Mouse (Mus musculus) adrenal gland, postnatal 25 days (tissue): ENCODE results near the gene Tmem150a. TPM values are rescaled to one million over a fixed set of nuclear protein-coding genes. Genes with fewer than 3 reads are reported as not detected.

Source experiments
- DNase-seq: peaks from one replicate; pipeline ENCODE4 v3.0.0; 2021; ENCODE audit warnings: mixed read lengths
- long read RNA-seq: library from polyadenylated mRNA; stranded (forward); transcript quantifications from one replicate; pipeline ENCODE4 v2.0.0, GENCODE M21; 2021
- total RNA-seq: library from RNA; stranded (reverse); gene quantifications from 2 replicates; pipeline ENCODE4 v1.2.3, GENCODE M21; 2021

The Tmem150a gene
- total RNA-seq = 20.7 and 23.2 TPM in 2 replicates
- long read RNA-seq, transcript Tmem150a-201 (8 exons, 1,546 nt) = major isoform, 72 of 127 reads
- long read RNA-seq, partial matches to known transcripts = 28 of 127 reads
- long read RNA-seq, other reads (novel, unspliced or antisense) = 27 of 127 reads

DNA sequence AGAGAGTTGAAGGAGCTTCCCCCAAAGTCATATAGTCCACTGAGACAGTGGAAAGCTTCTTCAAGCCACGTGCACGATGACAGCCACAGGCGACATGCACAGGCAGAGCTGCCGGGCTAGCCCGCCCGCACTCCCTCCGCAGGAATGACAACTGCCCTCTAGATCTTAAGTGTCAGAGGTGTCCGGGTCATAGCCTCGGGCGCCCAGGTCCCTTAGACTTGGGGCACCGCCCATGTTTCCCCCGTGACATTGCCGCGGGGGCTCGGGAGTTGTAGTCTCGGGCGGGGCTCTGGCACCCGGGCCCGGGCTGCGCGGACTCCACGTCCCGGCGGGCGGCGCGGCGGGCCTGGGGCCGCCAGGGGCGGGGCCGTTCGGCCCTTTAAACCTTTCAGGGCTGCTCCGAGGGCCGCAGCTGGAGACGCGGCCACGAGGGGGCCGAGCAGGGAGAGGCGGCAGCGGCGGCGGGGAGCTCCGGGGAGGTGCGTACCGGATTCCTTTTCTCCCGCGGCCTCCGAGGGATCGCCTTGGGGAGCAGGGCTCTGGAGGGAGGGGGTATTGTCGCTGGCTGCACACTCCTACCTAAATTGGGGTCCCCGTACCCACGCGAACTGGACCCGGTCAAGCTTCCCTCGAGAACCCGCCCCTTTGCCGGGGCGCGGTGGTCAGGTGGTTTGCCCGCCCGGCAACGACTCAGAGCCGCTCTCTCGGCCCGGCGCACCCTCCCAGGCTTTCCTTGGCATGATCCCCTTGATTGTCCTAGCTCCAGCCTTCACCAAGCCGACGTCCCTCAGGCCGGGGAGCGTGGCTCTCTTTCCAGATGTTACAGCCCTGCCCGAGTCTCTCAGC, at the start of gene Tmem150a:
TSS of gene Tmem150a (plus strand) at position 382 of the 846 bp plus-strand sequence.
- DNase-seq = peak; percentile 86

DNA sequence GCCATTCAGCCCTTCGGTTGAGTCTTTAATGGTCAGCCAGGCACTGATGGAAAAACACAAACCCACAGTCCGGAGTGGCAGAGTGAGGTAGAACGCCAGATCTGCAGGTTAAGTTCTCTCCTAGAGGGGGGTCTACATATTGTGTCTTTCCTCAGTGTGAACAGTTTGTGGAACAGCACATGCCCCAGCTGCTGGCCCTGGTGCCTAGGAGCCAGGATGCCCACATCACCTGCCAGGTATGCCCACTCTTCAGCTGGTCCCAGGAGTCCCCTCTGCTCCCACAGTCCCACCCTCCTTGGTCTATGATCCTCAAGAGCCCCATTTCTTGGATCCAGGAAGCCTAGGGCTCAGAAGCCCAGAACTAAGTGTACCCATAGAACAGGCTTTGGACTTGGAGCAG, 43.0 kb upstream of the Tmem150a start:
- no peak for DNase-seq

DNA sequence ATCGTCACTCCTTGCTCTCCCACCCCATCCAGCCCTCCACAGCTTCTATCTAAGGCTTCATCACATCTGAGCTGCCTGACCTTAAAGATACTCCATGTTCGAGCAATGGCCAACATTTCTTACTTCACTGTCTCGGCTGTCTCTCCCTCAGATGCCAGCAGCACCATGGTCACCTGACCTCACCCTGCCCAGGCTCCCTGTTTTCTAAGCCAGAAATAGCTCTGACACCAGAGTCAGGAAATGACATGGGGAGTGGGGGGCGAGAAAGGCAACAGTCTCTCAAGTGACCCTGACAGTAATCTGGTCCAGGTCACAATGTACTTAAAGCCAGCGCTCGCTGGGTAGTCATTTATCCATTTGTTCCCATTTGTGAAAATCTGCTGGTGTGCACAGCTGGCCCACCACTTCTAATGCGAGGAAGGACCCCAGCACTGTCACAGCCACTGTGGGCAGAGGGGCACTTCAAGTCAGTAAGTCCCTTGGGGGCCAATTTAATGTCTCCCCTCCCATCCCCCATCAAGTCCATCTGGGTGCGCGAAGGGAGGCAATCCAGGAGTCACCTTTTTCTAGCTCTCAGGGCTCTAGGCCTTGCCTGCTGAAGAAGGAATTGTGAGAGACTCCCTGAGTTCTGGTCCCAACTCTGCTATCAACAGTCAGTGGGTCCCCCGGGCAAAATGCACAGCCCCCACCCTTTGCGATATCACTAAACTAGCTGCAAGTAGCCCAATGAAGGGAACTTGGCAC, 42.0 kb upstream of the Tmem150a start:
- no peak for DNase-seq

DNA sequence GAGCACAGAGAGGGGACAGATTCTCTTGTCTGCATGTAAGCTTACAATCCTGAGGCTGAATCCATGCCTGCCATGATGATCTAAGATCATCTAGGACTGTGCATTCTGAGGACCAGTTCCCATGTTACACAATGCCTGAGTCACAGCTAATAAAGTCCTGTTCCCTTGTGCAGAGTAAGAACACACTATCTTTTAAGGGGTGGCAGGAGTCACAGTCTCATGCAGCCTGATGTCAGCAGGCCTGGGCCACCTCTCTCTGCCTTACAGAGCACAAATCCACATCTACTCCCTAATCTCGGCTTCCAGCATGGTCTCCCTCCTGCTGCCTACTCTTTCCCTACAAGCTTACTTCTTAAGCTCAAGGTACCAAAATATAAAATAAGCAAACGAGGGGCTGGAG, 39.9 kb upstream of the Tmem150a start:
- DNase-seq = no peak

DNA sequence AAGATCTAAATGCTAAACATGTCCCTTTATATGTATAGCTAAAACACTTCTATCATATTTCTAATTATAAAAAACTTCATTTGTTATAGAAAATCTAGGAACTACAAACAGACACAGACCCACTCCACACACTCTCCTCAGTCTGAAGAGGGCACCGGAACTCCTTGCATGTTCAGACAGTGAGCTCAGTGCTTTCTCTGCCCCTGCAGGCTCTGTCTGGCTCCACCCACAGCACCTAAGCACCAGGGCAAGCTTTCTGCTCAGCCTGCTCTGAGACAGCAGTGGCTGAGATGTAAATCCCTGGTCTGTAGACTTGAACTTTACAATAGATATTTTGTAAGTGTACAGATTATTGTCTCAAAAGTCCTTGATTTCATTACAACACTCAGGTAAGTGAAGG, 39.2 kb upstream of the Tmem150a start:
- DNase-seq = no peak

DNA sequence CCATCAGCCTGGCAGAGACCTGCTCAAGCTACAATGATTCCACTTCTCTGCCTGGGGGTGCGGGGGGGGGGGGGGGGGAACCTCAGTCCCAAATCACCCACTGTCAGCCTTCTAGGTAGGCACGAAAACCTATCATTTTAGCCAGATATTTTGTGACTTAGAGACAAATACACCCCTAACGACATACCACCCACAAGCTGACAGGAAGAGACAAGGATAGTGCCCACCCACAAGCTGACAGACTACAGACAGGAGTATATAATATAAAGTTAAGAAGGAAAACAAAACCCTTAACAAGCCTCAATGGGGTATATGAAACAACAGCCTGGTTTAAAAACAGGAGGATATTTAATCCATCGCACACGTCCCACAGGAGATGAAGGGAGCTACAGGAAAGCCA, 36.8 kb upstream of the Tmem150a start:
- no peak for DNase-seq

DNA sequence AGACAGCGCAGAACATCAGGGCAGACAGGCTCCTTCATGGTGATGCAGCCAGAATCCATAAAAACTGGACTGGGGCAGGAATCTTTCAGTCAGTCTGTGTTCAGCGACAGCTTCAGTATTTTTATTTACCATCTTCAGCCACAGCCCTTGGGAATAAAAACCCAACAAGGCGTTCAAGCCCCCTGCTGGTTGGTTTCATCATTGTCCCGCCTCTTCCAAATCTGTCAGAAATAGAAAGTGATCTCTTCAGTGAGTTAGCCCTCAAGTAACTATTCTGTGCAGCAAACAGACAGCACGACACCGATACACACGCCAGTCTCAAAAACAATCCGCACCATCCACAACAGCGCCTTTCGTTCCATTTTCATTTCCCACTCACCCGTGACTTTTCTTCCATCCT, 36.2 kb upstream of the Tmem150a start:
- DNase-seq = peak; percentile 15

DNA sequence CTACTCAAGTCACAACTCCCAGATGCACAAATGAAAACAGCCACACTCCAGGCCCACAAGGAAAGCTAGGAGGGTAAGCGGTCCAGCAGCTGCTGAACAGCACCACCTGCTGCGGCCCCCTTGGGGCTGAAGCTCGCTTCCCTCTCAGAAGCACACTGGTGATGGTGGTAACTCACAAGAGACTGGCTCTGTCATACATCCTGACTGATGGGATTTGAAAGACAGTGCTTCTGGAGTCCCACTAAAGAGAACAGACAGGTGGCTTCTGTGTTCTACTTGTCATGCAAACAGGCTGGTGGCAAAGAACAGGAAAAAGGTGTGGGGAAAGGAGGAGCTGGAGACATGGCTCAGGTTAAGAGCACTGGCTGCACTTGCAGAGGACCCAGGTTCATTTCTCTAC, 32.3 kb upstream of the Tmem150a start:
- no peak for DNase-seq

DNA sequence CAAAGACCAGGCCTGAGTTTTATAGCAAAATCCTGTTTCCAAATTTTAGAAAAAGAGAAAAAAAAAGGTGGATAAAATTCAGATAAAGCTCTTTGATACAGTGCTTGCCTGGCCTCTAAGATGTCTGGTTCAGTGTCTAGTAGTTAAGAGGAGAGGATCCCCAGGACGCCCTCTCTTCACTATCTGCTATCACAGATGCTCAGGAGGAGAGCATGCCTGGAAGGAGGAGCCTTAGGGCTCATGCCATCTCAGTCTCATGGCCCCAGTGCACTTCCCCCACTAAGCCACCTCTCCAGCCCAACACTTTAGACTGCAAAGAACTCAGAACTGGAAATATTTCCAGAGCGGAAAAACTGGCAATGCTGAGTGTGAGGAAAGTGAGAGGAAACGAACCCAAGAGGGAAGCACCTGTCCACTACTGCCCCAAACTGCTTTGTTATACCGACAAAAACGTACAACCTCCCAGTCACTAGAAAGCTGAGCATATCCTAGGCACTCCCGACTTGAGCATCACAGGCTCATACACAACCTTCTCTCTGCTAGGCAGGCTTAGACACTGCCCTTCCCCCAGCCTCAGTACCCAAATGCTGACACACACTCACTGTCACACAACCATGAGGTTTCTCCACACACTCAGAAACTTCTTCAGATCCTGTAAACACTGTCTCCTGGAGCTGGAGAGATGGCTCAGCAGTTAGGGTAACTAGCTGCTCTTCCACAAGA, 31.3 kb upstream of the Tmem150a start:
- no peak for DNase-seq

DNA sequence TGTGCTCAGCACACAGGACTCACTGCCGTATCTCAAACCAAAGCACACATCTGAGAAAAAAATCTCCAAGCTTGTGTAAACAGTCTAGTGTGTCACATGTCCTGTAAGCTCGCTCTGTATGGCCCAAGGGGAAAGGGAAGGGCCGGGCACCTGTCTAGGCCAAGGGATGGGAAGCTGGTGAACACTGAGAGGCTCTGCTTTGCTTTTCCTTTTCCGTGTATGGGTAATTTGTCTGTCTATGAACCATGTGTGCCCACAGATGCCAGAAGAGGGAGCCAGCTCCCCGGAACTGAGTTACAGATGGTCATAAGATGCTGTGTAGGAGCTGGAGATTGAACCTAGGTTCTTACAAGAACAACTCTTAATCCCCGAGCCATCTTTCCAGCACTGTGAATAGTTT, 29.0 kb upstream of the Tmem150a start:
- DNase-seq = peak; percentile 52

DNA sequence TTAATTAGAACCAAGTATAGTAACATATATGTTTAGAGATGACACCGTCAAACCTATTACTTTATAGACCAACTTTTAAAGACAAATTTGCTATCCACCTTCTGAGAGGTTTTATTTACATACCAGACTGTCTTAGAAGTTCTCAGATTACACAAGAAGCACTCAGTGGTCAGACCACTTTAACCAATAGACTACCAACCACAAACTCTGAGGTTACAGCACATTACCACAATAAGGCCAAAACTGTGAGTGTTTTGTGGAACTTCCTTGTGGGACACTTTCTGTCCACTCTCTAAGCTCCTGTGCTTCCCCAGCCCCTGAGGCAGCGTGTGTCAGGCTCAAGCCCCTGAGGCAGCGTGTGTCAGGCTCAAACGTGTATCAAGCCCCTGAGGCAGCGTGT, 26.2 kb upstream of the Tmem150a start:
- DNase-seq = no peak

DNA sequence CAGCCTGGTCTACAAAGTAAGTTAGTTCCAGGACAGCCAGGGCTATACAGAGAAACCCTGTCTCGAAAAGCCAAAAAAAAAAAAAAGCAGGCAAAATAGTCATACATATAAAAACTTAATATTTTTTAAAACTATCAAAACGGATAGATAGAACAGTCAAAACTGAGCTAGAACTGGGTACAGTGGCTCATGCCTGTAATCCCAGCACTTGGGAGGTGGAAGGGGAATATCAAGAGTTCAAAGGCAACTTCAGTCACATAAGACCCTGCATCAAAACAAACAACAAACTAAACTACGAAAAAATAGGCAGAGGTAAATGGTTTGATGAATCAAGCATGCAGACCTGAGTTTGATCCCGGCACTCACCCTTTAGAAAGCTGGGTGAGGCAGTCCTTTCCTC, 25.1 kb upstream of the Tmem150a start:
- no peak for DNase-seq

DNA sequence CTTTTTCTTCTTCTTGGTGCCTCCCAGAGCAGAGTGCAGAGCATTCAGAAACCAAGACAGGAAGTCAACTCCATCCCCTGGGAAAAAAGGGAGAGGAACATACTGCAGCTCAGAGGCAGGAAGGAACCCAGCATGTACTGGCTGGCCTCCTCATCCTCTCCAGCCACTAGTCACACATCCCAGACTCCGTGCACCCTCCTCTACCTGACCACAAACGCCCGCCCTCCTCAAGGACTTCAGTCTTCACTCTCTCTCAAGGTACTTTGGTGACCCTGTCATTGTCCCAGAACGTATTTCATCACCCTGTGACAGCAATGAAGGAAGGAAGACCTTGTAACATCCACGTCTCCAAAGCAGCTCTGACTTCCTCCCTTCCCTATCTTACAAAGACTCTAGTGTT, 22.1 kb upstream of the Tmem150a start:
- no peak for DNase-seq

DNA sequence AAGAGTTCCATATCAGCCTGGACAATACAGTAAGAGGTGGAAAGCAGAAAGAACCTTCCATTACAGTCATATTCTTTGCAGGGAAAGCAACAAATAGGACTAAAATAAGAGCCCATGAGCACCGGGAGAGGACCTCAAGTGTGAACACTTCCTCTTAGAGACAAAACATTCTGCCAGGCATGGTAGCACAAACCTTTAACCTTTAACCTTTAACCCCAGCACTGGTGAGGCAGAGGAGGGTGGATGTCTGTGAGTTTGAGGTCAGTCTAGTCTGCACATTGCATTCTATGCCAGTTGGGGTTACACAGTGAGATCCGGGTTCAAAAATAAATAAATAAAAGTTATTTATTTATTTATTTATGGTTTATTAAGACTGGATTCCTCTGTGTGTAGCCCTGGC, 14.8 kb upstream of the Tmem150a start:
- no peak for DNase-seq

DNA sequence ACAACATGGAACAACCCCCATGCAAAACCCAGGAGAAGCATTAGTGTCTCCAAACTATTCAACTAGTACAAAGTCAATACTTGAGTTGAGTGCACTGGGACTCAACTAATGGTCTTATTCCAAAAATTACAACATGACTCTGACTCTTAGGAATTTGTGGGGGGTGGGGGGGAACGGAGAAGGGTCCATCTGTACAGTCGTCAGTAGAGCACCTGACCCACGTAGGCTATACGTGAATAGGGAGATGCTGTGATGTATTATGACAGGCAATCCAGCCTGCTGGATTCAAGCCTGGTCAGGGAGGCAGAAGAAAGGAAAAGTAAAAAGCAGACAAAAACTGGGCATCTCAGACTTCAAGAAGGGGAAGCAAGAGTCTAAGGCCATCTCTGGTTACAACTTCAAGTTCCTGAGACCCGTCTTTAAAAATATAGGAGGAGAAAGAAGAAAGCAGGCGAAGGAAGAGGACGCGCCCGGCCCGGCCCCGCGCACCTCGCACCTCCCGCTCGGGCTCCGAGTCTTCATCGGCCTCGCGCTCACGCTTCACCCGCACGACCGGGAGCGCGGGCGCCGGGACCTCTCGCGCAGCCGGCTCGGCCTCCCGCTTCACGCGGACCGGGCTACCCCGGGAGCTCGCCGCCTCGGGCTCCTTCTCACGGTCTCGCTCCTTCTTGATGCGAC, 10.7 kb upstream of the Tmem150a start:
- no peak for DNase-seq

DNA sequence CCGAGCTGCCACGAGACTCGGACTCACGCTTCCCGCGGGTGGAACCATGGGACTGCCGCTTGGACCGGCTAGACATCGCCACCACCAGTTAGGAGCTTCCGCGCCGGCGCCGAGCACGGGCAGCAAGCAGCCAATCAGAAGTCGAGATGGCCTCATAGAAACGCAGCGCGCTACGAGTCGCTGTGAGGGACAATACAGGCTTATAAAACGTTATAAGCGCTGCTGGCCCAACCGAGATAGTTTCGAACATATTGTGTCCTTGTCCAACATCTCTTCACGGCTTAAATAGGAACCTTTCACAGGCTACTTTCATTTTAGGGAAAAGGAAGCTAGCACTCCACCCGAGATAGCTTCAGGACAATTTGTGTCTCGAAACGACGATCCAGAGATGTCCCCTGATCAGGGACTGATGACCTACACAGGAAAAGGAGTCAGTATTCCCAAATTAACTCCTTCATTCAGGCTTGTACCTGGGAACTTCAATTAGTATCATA, 10.1 kb upstream of the Tmem150a start, which contains the start of gene Usp39:
TSS of gene Usp39 (minus strand) at position 111 of the 494 bp plus-strand sequence.
- peak; percentile 93 for DNase-seq

DNA sequence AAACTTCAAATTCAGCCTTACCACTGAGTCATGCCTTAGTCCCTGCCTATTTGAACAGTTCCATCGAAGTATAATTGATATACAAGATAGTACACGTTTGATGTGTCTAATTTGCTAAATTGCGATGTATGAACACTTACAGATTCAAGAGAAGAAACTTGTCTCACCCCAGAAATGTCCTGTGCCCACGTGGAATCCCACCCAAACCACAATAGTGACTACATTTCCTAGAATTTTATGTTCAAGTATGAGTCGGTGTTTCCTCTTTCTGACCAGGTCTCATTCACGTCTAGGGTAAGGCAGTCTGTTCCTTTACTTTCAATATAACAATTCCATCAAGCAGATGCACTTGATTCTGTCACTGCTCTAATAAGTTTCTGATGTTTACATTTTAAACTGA, 9.6 kb upstream of the Tmem150a start:
- no peak for DNase-seq

DNA sequence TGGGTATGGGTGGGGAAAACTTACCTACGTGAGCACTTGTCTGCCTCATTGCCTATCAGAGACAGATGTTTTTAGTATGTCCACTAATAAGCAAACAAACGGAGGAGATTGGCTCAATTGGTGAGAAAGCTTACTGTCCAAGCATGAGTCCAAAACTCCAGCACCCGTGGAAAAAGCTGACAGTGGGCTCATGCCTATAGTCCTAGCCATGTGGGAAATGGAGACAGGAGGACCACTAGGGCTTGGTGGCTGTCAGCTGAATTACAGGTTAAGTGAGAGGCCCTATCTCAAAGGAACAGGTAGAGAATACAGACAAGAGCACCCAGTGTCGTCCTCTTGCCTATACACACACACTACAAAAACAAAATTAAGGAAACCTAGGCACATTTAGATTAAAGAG, 9.0 kb upstream of the Tmem150a start:
- no peak for DNase-seq

DNA sequence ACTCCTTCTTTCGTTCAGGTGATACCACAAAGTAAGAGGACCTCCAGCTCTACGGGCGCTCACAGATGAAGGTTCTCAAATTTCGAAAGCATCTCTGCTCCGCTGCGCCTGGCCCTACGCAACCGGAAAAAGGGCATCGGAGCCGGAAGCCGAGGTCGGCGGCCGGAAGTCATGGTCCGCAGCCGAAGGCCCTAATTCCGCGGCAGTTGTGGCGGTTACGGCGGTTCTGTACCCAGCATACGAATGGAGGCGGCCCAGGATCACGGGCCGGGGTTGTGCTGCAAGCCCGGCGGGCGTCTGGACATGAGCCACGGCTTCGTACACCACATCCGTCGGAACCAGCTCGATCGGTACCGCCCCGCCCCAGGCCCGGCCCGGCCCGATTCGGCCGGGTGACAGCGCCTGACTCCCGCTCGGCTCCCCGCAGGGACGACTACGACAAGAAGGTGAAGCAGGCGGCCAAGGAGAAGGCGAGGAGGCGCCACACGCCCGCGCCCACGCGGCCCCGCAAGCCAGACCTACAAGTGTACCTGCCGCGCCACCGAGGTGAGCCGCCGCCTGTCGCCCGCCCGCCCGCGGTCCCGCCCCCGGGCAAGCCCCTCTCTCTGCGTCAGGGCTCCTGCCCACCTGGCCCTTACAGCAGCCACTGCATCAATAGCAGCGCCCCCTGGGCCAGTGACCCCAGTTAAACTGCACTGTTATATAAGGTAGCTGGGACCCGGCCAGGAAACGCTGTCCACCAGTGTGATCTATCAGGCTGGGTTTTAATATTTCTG, 7.9 kb upstream of the Tmem150a start, which contains the start of gene 0610030E20Rik:
TSS of gene 0610030E20Rik (plus strand) at position 152 of the 776 bp plus-strand sequence.
- DNase-seq = peak; percentile 77

DNA sequence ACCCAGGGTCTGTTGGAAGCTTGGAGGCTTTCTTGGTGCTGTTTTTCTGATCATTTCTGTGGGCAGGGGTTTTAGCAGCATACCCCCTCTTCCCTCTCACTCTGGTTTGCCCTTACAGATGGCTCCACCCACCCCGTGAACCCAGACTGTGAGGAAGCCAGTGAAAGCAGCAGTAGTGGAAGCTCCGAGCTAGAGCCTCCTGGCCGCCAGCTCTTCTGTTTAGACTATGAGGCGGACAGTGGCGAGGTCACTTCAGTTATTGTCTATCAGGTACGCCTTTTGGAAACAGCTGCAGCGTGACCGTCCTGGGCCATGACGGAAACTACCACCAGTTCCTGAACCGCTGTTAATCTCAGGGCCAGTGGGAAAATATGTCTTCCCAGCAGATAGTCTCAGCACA, 6.8 kb upstream of the Tmem150a start:
- DNase-seq = no peak

DNA sequence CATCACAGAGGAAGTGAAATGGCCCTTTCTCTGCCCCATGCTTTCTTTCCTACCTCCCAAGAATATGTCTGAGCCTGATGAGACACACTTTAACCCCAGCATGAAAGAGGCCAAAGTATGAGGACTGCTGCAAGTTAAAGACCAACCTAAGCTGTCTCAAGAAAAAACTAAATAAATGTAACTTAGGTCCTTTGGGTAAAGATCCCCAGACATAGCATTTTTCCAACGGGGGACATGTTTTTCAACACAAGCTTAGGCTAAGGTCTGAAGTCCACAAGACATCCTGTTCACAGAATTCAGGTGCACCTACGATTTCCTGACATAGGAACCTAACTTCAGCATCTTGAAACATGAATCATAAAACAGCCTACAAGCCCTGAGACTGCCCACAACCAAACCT, 5.0 kb upstream of the Tmem150a start:
- DNase-seq = no peak
